ENCODE assay signal across 27 mouse cellular contexts in genomic region chr19:9041074-9041473, GRCm38 (mm10). TPM values are rescaled to one million over a fixed set of nuclear protein-coding genes. Genes with fewer than 3 reads are reported as not detected.
DNase-seq lines count a peak whose midpoint lies in the region; ATAC-seq and TF ChIP-seq lines count a peak whose summit lies in the region.
"Had no signal": no experiment of that assay in that cellular context is flagged by ENCODE, and none has a peak within 500 bp of the region (broad histone marks: within the 10 kb centered on the region; RNA-seq: fewer than 3 reads in every experiment).

No protein-coding gene starts in this region.

- H3K4me1 ChIP-seq in CH12.LX (ENCODE audit: control insufficient read depth in 1 of 2, insufficient read depth in 2 of 2), result peaks cover 20 to 66% of the 10 kb centered on the region in 2 experiments
- no peaks in the 10 kb centered on the region for H3K4me1 ChIP-seq in forebrain, postnatal 0 days (ENCODE audit: insufficient read depth)
- H3K4me1 ChIP-seq: forebrain, embryonic 10.5 days; midbrain, embryonic 12.5 days; neural tube, embryonic 15.5 days; stomach, embryonic 15.5 days had no signal

- no peak for TF ChIP-seq CTCF in CH12.LX (conservative IDR thresholded peaks at IDR 0.05 in 1 of 2, IDR thresholded peaks at IDR 0.05 in 1 of 2; ENCODE audit: low read depth in 2 of 2, low read length in 2 of 2)
- no peak for TF ChIP-seq CTCF in forebrain, postnatal 0 days (IDR thresholded peaks at IDR 0.05; ENCODE audit: low read depth)

- in situ Hi-C loops in CH12.LX (cut with MboI; ENCODE audit: low pct_ligation_motif_present, low pct_unique_long_range_greater_than_20kb, low sequenced_read_pairs), result no loop called here

- ATAC-seq in forebrain, postnatal 0 days, result no peak
- no peak for ATAC-seq in erythroid progenitor cell, adult 5-6 weeks (replicated peaks; ENCODE audit: low FRiP score, poor library complexity, severe bottlenecking)
- ATAC-seq: activated CD4-positive, CD25-positive, alpha-beta regulatory T cell, adult 4 months; hindbrain, embryonic 16.5 days; Patski had no signal

- H3K4me2 ChIP-seq in CH12.LX (ENCODE audit: insufficient read depth, low read depth, poor library complexity, severe bottlenecking), result peak overlapping the region; percentile 60
- no peak overlapping the region for H3K4me2 ChIP-seq in forebrain, postnatal 0 days (ENCODE audit: low read depth)
- H3K4me2 ChIP-seq: heart, embryonic 11.5 days; midbrain, embryonic 12.5 days; neural tube, embryonic 15.5 days; stomach, embryonic 15.5 days had no signal

- H3K9ac ChIP-seq in CH12.LX (ENCODE audit: insufficient read depth, low read depth), result no peak overlapping the region
- H3K9ac ChIP-seq in forebrain, postnatal 0 days, result no peak overlapping the region
- H3K9ac ChIP-seq: midbrain, embryonic 12.5 days; neural tube, embryonic 15.5 days; stomach, embryonic 15.5 days had no signal

- TF ChIP-seq POLR2A in CH12.LX (IDR thresholded peaks at IDR 0.05; ENCODE audit: low read depth, low read length), result no peak

- peak; percentile 98 for TF ChIP-seq EP300 in CH12.LX (IDR thresholded peaks at IDR 0.05; ENCODE audit: low read length)

- DNase-seq in 416B (ENCODE audit: low read depth) (peak; percentile 56), CH12.LX (ENCODE audit: extremely low read depth) (peak; percentile 78)
- peak; percentile 79 for DNase-seq in thymus, postnatal 0 days (ENCODE audit: low spot score)
- no peak for DNase-seq in forebrain, postnatal 0 days
- DNase-seq in c-Kit-positive CD71-positive TER-119-positive erythroid progenitor cells, embryonic 14.5 days (ENCODE audit: low spot score), result no peak
- DNase-seq: adrenal gland, postnatal 14 days; cerebellum, adult 8-10 months; heart, postnatal 14 days; kidney, adult 11 months; kidney, postnatal 14 days; retina, postnatal 1 day; right cerebral cortex, postnatal 4 days had no signal

- H3K36me3 ChIP-seq in CH12.LX (replicated peaks in 1 of 2; ENCODE audit: control insufficient read depth in 1 of 2, insufficient read depth in 1 of 2, low read length in 1 of 2) (no peaks in the 10 kb centered on the region), macrophage (ENCODE audit: inconsistent target) (no peaks in the 10 kb centered on the region)
- H3K36me3 ChIP-seq in forebrain, postnatal 0 days (ENCODE audit: insufficient read depth), result no peaks in the 10 kb centered on the region
- H3K36me3 ChIP-seq: forebrain, embryonic 10.5 days; midbrain, embryonic 12.5 days; neural tube, embryonic 15.5 days; stomach, embryonic 15.5 days had no signal

- dilution Hi-C loops in CH12.LX (cut with MboI; ENCODE audit: extremely low pct_ligation_motif_present, extremely low pct_unique_long_range_greater_than_20kb, low sequenced_read_pairs), result no loop called here

- no peaks in the 10 kb centered on the region for H3K9me3 ChIP-seq in CH12.LX (replicated peaks; ENCODE audit: low read length)
- H3K9me3 ChIP-seq in forebrain, postnatal 0 days (ENCODE audit: low read length), result no peaks in the 10 kb centered on the region
- H3K9me3 ChIP-seq: forebrain, embryonic 10.5 days; midbrain, embryonic 12.5 days; neural tube, embryonic 15.5 days; stomach, embryonic 15.5 days had no signal

- no peaks in the 10 kb centered on the region for H3K79me2 ChIP-seq in CH12.LX (replicated peaks; ENCODE audit: control insufficient read depth, extremely low read depth, insufficient read depth, poor library complexity, severe bottlenecking)
- H3K79me2 ChIP-seq in macrophage (ENCODE audit: inconsistent target), result no peaks in the 10 kb centered on the region

- H3K27ac ChIP-seq in CH12.LX (ENCODE audit: insufficient read depth, low read depth) (peak overlapping the region; percentile 64), macrophage (0 out of 2 replicates have a peak overlapping the region, but pooled peaks have one; percentile 10)
- H3K27ac ChIP-seq in forebrain, postnatal 0 days (ENCODE audit: low read depth, low read length), result no peak overlapping the region
- H3K27ac ChIP-seq: forebrain, embryonic 10.5 days; left cerebral cortex, adult 2 months; midbrain, embryonic 12.5 days; neural tube, embryonic 15.5 days; stomach, embryonic 15.5 days had no signal

- no peak overlapping the region for H3K4me3 ChIP-seq in CH12.LX (replicated peaks in 1 of 3; ENCODE audit: low read depth in 2 of 3, low read length in 2 of 3, poor library complexity in 1 of 3)
- no peak overlapping the region for H3K4me3 ChIP-seq in macrophage (ENCODE audit: inconsistent target)
- no peak overlapping the region for H3K4me3 ChIP-seq in forebrain, postnatal 0 days (ENCODE audit: low read depth, low read length)
- H3K4me3 ChIP-seq: forebrain, embryonic 10.5 days; left cerebral cortex, adult 2 months; midbrain, embryonic 12.5 days; neural tube, embryonic 15.5 days; stomach, embryonic 15.5 days had no signal

- no peak; the same call in none of the 2 replicates for TF ChIP-seq RAD21 in CH12.LX (IDR thresholded peaks at IDR 0.05; ENCODE audit: low read depth, low read length)

- no peaks in the 10 kb centered on the region for H3K27me3 ChIP-seq in CH12.LX (replicated peaks)
- H3K27me3 ChIP-seq in forebrain, postnatal 0 days (ENCODE audit: insufficient read depth, low read length), result no peaks in the 10 kb centered on the region
- H3K27me3 ChIP-seq: midbrain, embryonic 12.5 days; neural tube, embryonic 15.5 days; Patski; stomach, embryonic 15.5 days had no signal

TF ChIP-seq in CH12.LX, 34 proteins besides CTCF, POLR2A, EP300 and RAD21:
- TF ChIP-seq GABPA (IDR thresholded peaks at IDR 0.05; ENCODE audit: insufficient replicate concordance, low read depth, low read length), result no peak
- TF ChIP-seq IRF4 (IDR thresholded peaks at IDR 0.05; ENCODE audit: low read depth, low read length), result peak; percentile 96
- TF ChIP-seq MYC (IDR thresholded peaks at IDR 0.05; ENCODE audit: low read depth, low read length), result peak; percentile 79
- TF ChIP-seq SMC3 (IDR thresholded peaks at IDR 0.05; ENCODE audit: low read depth, low read length), result peak; percentile 28; the same call in 1 of the 2 replicates
- peak; percentile 97 for TF ChIP-seq TCF12 (IDR thresholded peaks at IDR 0.05; ENCODE audit: low read depth, low read length)
- TF ChIP-seq PAX5 (IDR thresholded peaks at IDR 0.05; ENCODE audit: low read length), result no peak
- no peak for TF ChIP-seq USF2 (conservative IDR thresholded peaks at IDR 0.05; ENCODE audit: low read depth, low read length)
- TF ChIP-seq MAFK (IDR thresholded peaks at IDR 0.05; ENCODE audit: insufficient replicate concordance, low read length), result 0 out of 2 replicates have a peak, but pooled peaks have one; percentile 35
- peak; percentile 54; the same call in 1 of the 2 replicates for TF ChIP-seq ETS1 (conservative IDR thresholded peaks at IDR 0.05; ENCODE audit: low read depth, low read length)
- TF ChIP-seq NELFE (IDR thresholded peaks at IDR 0.05; ENCODE audit: low read depth, low read length), result no peak
- peak; percentile 32; the same call in 1 of the 2 replicates for TF ChIP-seq ZNF384 (IDR thresholded peaks at IDR 0.05; ENCODE audit: low read depth, low read length)
- TF ChIP-seq MEF2A (IDR thresholded peaks at IDR 0.05; ENCODE audit: borderline replicate concordance, low read depth, low read length), result 0 out of 2 replicates have a peak, but pooled peaks have one; percentile 26
- 0 out of 2 replicates have a peak, but pooled peaks have one; percentile 24 for TF ChIP-seq HCFC1 (IDR thresholded peaks at IDR 0.05; ENCODE audit: low read depth, low read length)
- no peak for TF ChIP-seq USF1 (IDR thresholded peaks at IDR 0.05; ENCODE audit: low read depth, low read length)
- peak; percentile 86 for TF ChIP-seq CHD2 (IDR thresholded peaks at IDR 0.05; ENCODE audit: low read length)
- peak; percentile 94 for TF ChIP-seq RCOR1 (conservative IDR thresholded peaks at IDR 0.05; ENCODE audit: low read depth, low read length)
- TF ChIP-seq MAZ (IDR thresholded peaks at IDR 0.05; ENCODE audit: low read depth, low read length), result peak; percentile 85; the same call in 1 of the 2 replicates
- 0 out of 2 replicates have a peak, but pooled peaks have one; percentile 23 for TF ChIP-seq TBP (conservative IDR thresholded peaks at IDR 0.05; ENCODE audit: low read depth, low read length)
- TF ChIP-seq CHD1 (IDR thresholded peaks at IDR 0.05; ENCODE audit: low read depth, low read length), result no peak
- peak; percentile 69 for TF ChIP-seq BHLHE40 (IDR thresholded peaks at IDR 0.05; ENCODE audit: low read depth, low read length)

RNA-seq across cellular contexts. Expression of gene Scgb1a1, which starts 46.7 kb away (rescaled TPM):
- not detected in 2 replicates for total RNA-seq in CH12.LX (2012; rRNA removed)
- not detected in 2 replicates for total RNA-seq in CH12.LX (2014; rRNA removed)
- polyA plus RNA-seq in CH12.LX (2012; ENCODE audit: insufficient read length, low read depth), result not detected in 2 replicates
- not detected for total RNA-seq in macrophage (2018; cell fraction: chromatin; rRNA removed)
- not detected for total RNA-seq in macrophage (2018; cell fraction: cytosol; rRNA removed)
- not detected for total RNA-seq in macrophage (2018; cell fraction: nucleus; rRNA removed)
- polyA plus RNA-seq in macrophage (2018), result not detected in 3 replicates
- polyA plus RNA-seq in thymus, postnatal 0 days (2015; fragmentation: Nextera tagmentation; extraction: Ambion mirVana), result 10.7 and 11.0 TPM in 2 replicates
- not detected in 2 replicates for total RNA-seq in forebrain, postnatal 0 days (2014; rRNA removed)
- polyA plus RNA-seq in forebrain, postnatal 0 days (2015; fragmentation: Nextera tagmentation; extraction: Ambion mirVana), result not detected in 2 replicates
- not detected in 2 replicates for total RNA-seq in erythroid progenitor cell, adult 5-6 weeks (2015; ENCODE audit: low replicate concordance)
- total RNA-seq in erythroid progenitor cell, adult 5-6 weeks (2017; ENCODE audit: low replicate concordance), result not detected in 2 replicates
- total RNA-seq: left cerebral cortex, adult 2 months had no signal
- polyA plus RNA-seq: activated CD4-positive, CD25-positive, alpha-beta regulatory T cell, adult 4 months; cortical plate, adult 2 months; embryonic facial prominence, embryonic 14.5 days; forebrain, embryonic 10.5 days; heart, embryonic 11.5 days; hindbrain, embryonic 16.5 days; limb, embryonic 14.5 days; liver, embryonic 16.5 days; midbrain, embryonic 12.5 days; neural tube, embryonic 15.5 days; Patski; stomach, embryonic 15.5 days had no signal

RNA-seq across cellular contexts. Expression of gene Ahnak, which starts 52.0 kb away (rescaled TPM):
- total RNA-seq in CH12.LX (2012; rRNA removed), result 15.3 and 21.7 TPM in 2 replicates
- total RNA-seq in CH12.LX (2014; rRNA removed), result 1.5 and 1.7 TPM in 2 replicates
- 1.8 and 2.0 TPM in 2 replicates for polyA plus RNA-seq in CH12.LX (2012; ENCODE audit: insufficient read length, low read depth)
- total RNA-seq in macrophage (2018; cell fraction: chromatin; rRNA removed), result 1,000 to 10,000 TPM in 14 of 26 experiments, 100 to 1,000 TPM in 12; 456 to 7,544 (median 1,268) TPM
- total RNA-seq in macrophage (2018; cell fraction: cytosol; rRNA removed), result 100 to 1,000 TPM; 156 to 966 (median 391) TPM
- total RNA-seq in macrophage (2018; cell fraction: nucleus; rRNA removed), result 1,000 to 10,000 TPM in 9 of 26 experiments, 100 to 1,000 TPM in 17; 420 to 2,179 (median 869) TPM
- polyA plus RNA-seq in macrophage (2018), result 97.5 to 169 TPM (median 125 TPM) in 3 replicates
- polyA plus RNA-seq in thymus, postnatal 0 days (2015; fragmentation: Nextera tagmentation; extraction: Ambion mirVana), result 20.3 and 22.3 TPM in 2 replicates
- 11.4 and 17.9 TPM in 2 replicates for total RNA-seq in forebrain, postnatal 0 days (2014; rRNA removed)
- polyA plus RNA-seq in forebrain, postnatal 0 days (2015; fragmentation: Nextera tagmentation; extraction: Ambion mirVana), result 3.2 and 3.9 TPM in 2 replicates
- total RNA-seq in erythroid progenitor cell, adult 5-6 weeks (2015; ENCODE audit: low replicate concordance), result 13.0 and 13.8 TPM in 2 replicates
- 13.3 and 15.7 TPM in 2 replicates for total RNA-seq in erythroid progenitor cell, adult 5-6 weeks (2017; ENCODE audit: low replicate concordance)

Comparison
In these comparisons a context has a peak if more than half of its experiments do, and no peak if none do; other contexts are left out.
1. DNase-seq: peak in 416B (single experiment), CH12.LX (single experiment) and thymus, postnatal 0 days (single experiment); none in forebrain, postnatal 0 days (single experiment) and c-Kit-positive CD71-positive TER-119-positive erythroid progenitor cells, embryonic 14.5 days (single experiment).
2. RNA of gene Scgb1a1, which starts 46.7 kb away (polyA plus RNA-seq): 10.7 to 11.0 TPM in thymus, postnatal 0 days; not detected in CH12.LX, not detected in macrophage and not detected in forebrain, postnatal 0 days; every median in the first group is over 10 times any median in the second.